In genomic region chr16:95642784-95643590, GRCm38 (mm10) we compare ENCODE assay signal across 14 mouse cellular contexts. TPM values are rescaled to one million over a fixed set of nuclear protein-coding genes. Genes with fewer than 3 reads are reported as not detected.
A peak's percentile ranks its signal among the peaks of the same experiment; 100 is the strongest.
DNase-seq lines count a peak whose midpoint lies in the region; ATAC-seq and TF ChIP-seq lines count a peak whose summit lies in the region.
"Had no signal": no experiment of that assay in that cellular context is flagged by ENCODE, and none has a peak within 500 bp of the region (broad histone marks: within the 10 kb centered on the region; RNA-seq: fewer than 3 reads in every experiment).

No protein-coding gene starts in this region.

- H3K4me1 ChIP-seq in limb, embryonic 10.5 days: peaks cover 25% of the 10 kb centered on the region
- no peaks in the 10 kb centered on the region for H3K4me1 ChIP-seq in heart, embryonic 11.5 days (ENCODE audit: control insufficient read depth, insufficient read depth, low read length)
- H3K4me1 ChIP-seq in kidney, adult 2 months (ENCODE audit: control insufficient read depth, insufficient read depth, low read length): no peaks in the 10 kb centered on the region

- H3K9ac ChIP-seq in heart, embryonic 11.5 days (ENCODE audit: low read depth, low read length): no peak overlapping the region
- H3K9ac ChIP-seq: heart, embryonic 12.5 days had no signal

- intact Hi-C loops in left cerebral cortex, postnatal 25 days (cut with DNase I): loop anchor here (2.0 kb wide), 1 partner anchor 60 kb away; the partner anchor contains the start of gene Ets2

- H3K36me3 ChIP-seq in limb, embryonic 10.5 days: no peaks in the 10 kb centered on the region
- no peaks in the 10 kb centered on the region for H3K36me3 ChIP-seq in heart, embryonic 11.5 days (ENCODE audit: control insufficient read depth, insufficient read depth, low read length)
- H3K36me3 ChIP-seq in kidney, adult 2 months (ENCODE audit: control insufficient read depth, insufficient read depth, low read length): no peaks in the 10 kb centered on the region
- H3K36me3 ChIP-seq: heart, embryonic 12.5 days had no signal

- no peak overlapping the region for H3K4me2 ChIP-seq in heart, embryonic 11.5 days
- H3K4me2 ChIP-seq: heart, embryonic 12.5 days had no signal

- DNase-seq in adrenal gland, adult 2 months: peak; percentile 6
- DNase-seq in adrenal gland, adult 18-20 months (ENCODE audit: low spot score in 2 of 2): no peak
- peak; percentile 20 to 47 for DNase-seq in left cerebral cortex, postnatal 25 days (ENCODE audit: low spot score in 2 of 2)
- no peak for DNase-seq in left cerebral cortex, adult 11 months (ENCODE audit: low spot score)
- DNase-seq in fat pad, adult 2 months (ENCODE audit: extremely low read depth, low read depth, low spot score): peak; percentile 83
- DNase-seq in limb, embryonic 10.5 days (ENCODE audit: low spot score): no peak
- DNase-seq in kidney, adult 2 months: no peak
- DNase-seq: cerebellum, postnatal 14 days; kidney, postnatal 25 days; liver; thymus, adult 18-20 months had no signal

- peak overlapping the region; percentile 25; the same call in 1 of the 2 replicates for H3K27ac ChIP-seq in limb, embryonic 10.5 days
- no peak overlapping the region for H3K27ac ChIP-seq in heart, embryonic 11.5 days (ENCODE audit: low read depth, low read length)
- no peak overlapping the region for H3K27ac ChIP-seq in kidney, adult 2 months (ENCODE audit: insufficient read depth, low read depth, low read length)

- 84% methylated on average over 15 of the region's 15 CpGs for WGBS in limb, embryonic 10.5 days
- 82% methylated on average over 15 of the region's 15 CpGs for WGBS in heart, embryonic 11.5 days (ENCODE audit: insufficient replicate concordance)
- WGBS in kidney, adult 2 months: 71% methylated on average over 15 of the region's 15 CpGs

- H3K27me3 ChIP-seq in limb, embryonic 10.5 days (ENCODE audit: low read depth, poor library complexity, severe bottlenecking): peaks cover 5% of the 10 kb centered on the region; the same call in 1 of the 2 replicates
- no peaks in the 10 kb centered on the region for H3K27me3 ChIP-seq in heart, embryonic 11.5 days (ENCODE audit: control insufficient read depth, insufficient read depth, low read length)
- no peaks in the 10 kb centered on the region for H3K27me3 ChIP-seq in kidney, adult 2 months (replicated peaks; ENCODE audit: control insufficient read depth, insufficient read depth, low read length)

- ATAC-seq in heart, embryonic 11.5 days (replicated peaks; ENCODE audit: insufficient number of reproducible peaks, low FRiP score, low TSS enrichment): no peak
- ATAC-seq: inflammation-experienced regulatory T-cells, adult 6 months had no signal

- TF ChIP-seq POLR2A in kidney, adult 2 months (IDR thresholded peaks at IDR 0.05; ENCODE audit: low read depth, low read length): no peak

- no peak overlapping the region for H3K4me3 ChIP-seq in limb, embryonic 10.5 days
- H3K4me3 ChIP-seq in heart, embryonic 11.5 days (ENCODE audit: low read depth, low read length): no peak overlapping the region
- H3K4me3 ChIP-seq in kidney, adult 2 months (ENCODE audit: insufficient read depth, low read depth, low read length): no peak overlapping the region
- H3K4me3 ChIP-seq: heart, embryonic 12.5 days had no signal

- TF ChIP-seq CTCF in kidney, adult 2 months (conservative IDR thresholded peaks at IDR 0.05; ENCODE audit: insufficient read depth, insufficient read length, low read depth, low read length): no peak

- no peaks in the 10 kb centered on the region for H3K9me3 ChIP-seq in limb, embryonic 10.5 days (replicated peaks)
- no peaks in the 10 kb centered on the region for H3K9me3 ChIP-seq in heart, embryonic 11.5 days (replicated peaks; ENCODE audit: control insufficient read depth, low read length)
- H3K9me3 ChIP-seq: heart, embryonic 12.5 days had no signal

RNA-seq across cellular contexts. Expression of gene Erg, which starts 56.6 kb away (rescaled TPM):
- 10 to 100 TPM; 14.0 to 18.3 TPM for total RNA-seq in adrenal gland, adult 2 months (2021)
- polyA plus RNA-seq in adrenal gland, adult 2 months (2012; rRNA removed): 13.8 and 14.2 TPM in 2 replicates
- total RNA-seq in adrenal gland, adult 18-20 months (2021): 10 to 100 TPM; 14.5 TPM
- 1 to 10 TPM; 4.2 to 6.4 TPM for total RNA-seq in left cerebral cortex, postnatal 25 days (2021)
- polyA plus RNA-seq in limb, embryonic 10.5 days (2016; fragmentation: Nextera tagmentation; extraction: Ambion mirVana): 6.1 and 6.8 TPM in 2 replicates
- polyA plus RNA-seq in heart, embryonic 11.5 days (2014; fragmentation: Nextera tagmentation; extraction: Ambion mirVana): 4.5 and 4.8 TPM in 2 replicates
- polyA plus RNA-seq in kidney, adult 2 months (2012; rRNA removed): 15.3 and 20.0 TPM in 2 replicates
- polyA plus RNA-seq: inflammation-experienced regulatory T-cells, adult 6 months had no signal

RNA-seq across cellular contexts. Expression of gene Ets2, which starts 58.9 kb away (rescaled TPM):
- 10 to 100 TPM; 40.1 to 47.7 TPM for total RNA-seq in adrenal gland, adult 2 months (2021)
- 97.9 and 122 TPM in 2 replicates for polyA plus RNA-seq in adrenal gland, adult 2 months (2012; rRNA removed)
- 10 to 100 TPM; 46.4 to 46.6 TPM for total RNA-seq in adrenal gland, adult 18-20 months (2021)
- 10 to 100 TPM; 68.3 to 76.0 TPM for total RNA-seq in left cerebral cortex, postnatal 25 days (2021)
- polyA plus RNA-seq in limb, embryonic 10.5 days (2016; fragmentation: Nextera tagmentation; extraction: Ambion mirVana): 110 and 119 TPM in 2 replicates
- 26.8 and 45.4 TPM in 2 replicates for polyA plus RNA-seq in heart, embryonic 11.5 days (2014; fragmentation: Nextera tagmentation; extraction: Ambion mirVana)
- 33.8 and 38.8 TPM in 2 replicates for polyA plus RNA-seq in kidney, adult 2 months (2012; rRNA removed)

Comparison
In these comparisons a context has a peak if more than half of its experiments do, and no peak if none do; other contexts are left out.
1. DNase-seq: peak in adrenal gland, adult 2 months (single experiment), left cerebral cortex, postnatal 25 days (2 of 2) and fat pad, adult 2 months (single experiment); none in adrenal gland, adult 18-20 months (0 of 2), left cerebral cortex, adult 11 months (single experiment), limb, embryonic 10.5 days (single experiment) and kidney, adult 2 months (single experiment).